ENCODE assay signal across 14 mouse cellular contexts in genomic region chr3:123237039-123237438, GRCm38 (mm10). TPM values are rescaled to one million over a fixed set of nuclear protein-coding genes. Genes with fewer than 3 reads are reported as not detected.
DNase-seq lines count a peak whose midpoint lies in the region; ATAC-seq and TF ChIP-seq lines count a peak whose summit lies in the region.
"Had no signal": no experiment of that assay in that cellular context is flagged by ENCODE, and none has a peak within 500 bp of the region (broad histone marks: within the 10 kb centered on the region; RNA-seq: fewer than 3 reads in every experiment).

No protein-coding gene starts in this region.

- no peak overlapping the region for H3K27ac ChIP-seq in forebrain, embryonic 11.5 days (ENCODE audit: low read depth, low read length)
- H3K27ac ChIP-seq in forebrain, embryonic 10.5 days = no peak overlapping the region
- H3K27ac ChIP-seq in embryonic facial prominence, embryonic 15.5 days (replicated peaks) = peak overlapping the region; percentile 44; the same call in 1 of the 2 replicates
- H3K27ac ChIP-seq in left cerebral cortex, adult 2 months = no peak overlapping the region

- H3K9ac ChIP-seq in forebrain, embryonic 11.5 days (ENCODE audit: low read length) = no peak overlapping the region
- no peak overlapping the region for H3K9ac ChIP-seq in embryonic facial prominence, embryonic 15.5 days

- 0 out of 2 replicates have a peak, but pooled peaks have one; percentile 3 for ATAC-seq in forebrain, embryonic 11.5 days (replicated peaks; ENCODE audit: low FRiP score)
- peak; percentile 67 for ATAC-seq in embryonic facial prominence, embryonic 15.5 days (ENCODE audit: insufficient number of reproducible peaks, low FRiP score, low TSS enrichment, low read depth)

- 26% methylated on average over 7 of the region's 7 CpGs for WGBS in forebrain, embryonic 11.5 days
- 28% methylated on average over 7 of the region's 7 CpGs for WGBS in forebrain, embryonic 10.5 days
- WGBS in embryonic facial prominence, embryonic 15.5 days = 19% methylated on average over 7 of the region's 7 CpGs

- no peaks in the 10 kb centered on the region for H3K27me3 ChIP-seq in forebrain, embryonic 11.5 days (ENCODE audit: control insufficient read depth, insufficient read depth, low read length)
- peaks cover 34% of the 10 kb centered on the region for H3K27me3 ChIP-seq in forebrain, embryonic 10.5 days (ENCODE audit: poor library complexity, severe bottlenecking)
- H3K27me3 ChIP-seq in embryonic facial prominence, embryonic 15.5 days = no peaks in the 10 kb centered on the region

- H3K4me1 ChIP-seq in forebrain, embryonic 11.5 days (replicated peaks; ENCODE audit: control insufficient read depth, insufficient read depth, low read length) = peaks cover 4% of the 10 kb centered on the region; the same call in 1 of the 2 replicates
- peaks cover 22% of the 10 kb centered on the region for H3K4me1 ChIP-seq in forebrain, embryonic 10.5 days
- peaks cover 20% of the 10 kb centered on the region for H3K4me1 ChIP-seq in embryonic facial prominence, embryonic 15.5 days

- no peak overlapping the region for H3K4me3 ChIP-seq in forebrain, embryonic 11.5 days (ENCODE audit: low read depth, low read length)
- no peak overlapping the region for H3K4me3 ChIP-seq in forebrain, embryonic 10.5 days
- H3K4me3 ChIP-seq in embryonic facial prominence, embryonic 15.5 days (replicated peaks) = no peak overlapping the region
- H3K4me3 ChIP-seq in left cerebral cortex, adult 2 months = no peak overlapping the region
- H3K4me3 ChIP-seq: erythroblast, embryonic 14.5 days had no signal

- H3K36me3 ChIP-seq in forebrain, embryonic 11.5 days (ENCODE audit: control insufficient read depth, insufficient read depth, low read length) = no peaks in the 10 kb centered on the region
- H3K36me3 ChIP-seq in forebrain, embryonic 10.5 days (replicated peaks) = no peaks in the 10 kb centered on the region
- H3K36me3 ChIP-seq in embryonic facial prominence, embryonic 15.5 days = no peaks in the 10 kb centered on the region

- H3K4me2 ChIP-seq in forebrain, embryonic 11.5 days (ENCODE audit: low read depth, low read length, severe bottlenecking) = no peak overlapping the region
- H3K4me2 ChIP-seq in embryonic facial prominence, embryonic 15.5 days (replicated peaks) = peak overlapping the region; percentile 71; the same call in 1 of the 2 replicates

- H3K9me3 ChIP-seq in forebrain, embryonic 11.5 days (ENCODE audit: control insufficient read depth, low read length) = no peaks in the 10 kb centered on the region
- H3K9me3 ChIP-seq in forebrain, embryonic 10.5 days = no peaks in the 10 kb centered on the region
- H3K9me3 ChIP-seq in embryonic facial prominence, embryonic 15.5 days (replicated peaks) = no peaks in the 10 kb centered on the region

- DNase-seq in forebrain, embryonic 11.5 days (ENCODE audit: low spot score) = no peak
- DNase-seq in forebrain, embryonic 10.5 days (ENCODE audit: extremely low spot score, low spot score) = no peak
- peak; percentile 13 to 25 for DNase-seq in kidney, postnatal 4 days
- no peak for DNase-seq in kidney, postnatal 14 days
- DNase-seq in mesoderm, embryonic 11.5 days (ENCODE audit: low read depth, low spot score) = peak; percentile 45
- no peak for DNase-seq in gastrocnemius, postnatal 4 days (ENCODE audit: low spot score in 2 of 2)
- DNase-seq in left cerebral cortex, adult 2 months (ENCODE audit: extremely low spot score in 1 of 2, low spot score in 2 of 2) = no peak
- DNase-seq: adrenal gland, adult 8-10 months; gastrocnemius, postnatal 10 days; kidney, adult 8-10 months; lung, postnatal 14 days; thymus, postnatal 25 days had no signal

- intact Hi-C loops in left cerebral cortex, adult 2 months (cut with DNase I) = no loop called here

- no peak for TF ChIP-seq CTCF in left cerebral cortex, adult 2 months (IDR thresholded peaks at IDR 0.05)

RNA-seq across cellular contexts. Expression of gene Synpo2, which starts 1.1 kb away (rescaled TPM):
- 2.0 and 3.7 TPM in 2 replicates for polyA plus RNA-seq in forebrain, embryonic 11.5 days (2014; fragmentation: Nextera tagmentation; extraction: Ambion mirVana)
- 1.3 and 1.6 TPM in 2 replicates for polyA plus RNA-seq in forebrain, embryonic 10.5 days (2016; fragmentation: Nextera tagmentation; extraction: Ambion mirVana)
- 6.9 and 9.2 TPM in 2 replicates for polyA plus RNA-seq in embryonic facial prominence, embryonic 15.5 days (2015; fragmentation: Nextera tagmentation; extraction: Ambion mirVana)
- total RNA-seq in gastrocnemius, postnatal 4 days (2021) = 100 to 1,000 TPM; 110 to 129 TPM
- total RNA-seq in left cerebral cortex, adult 2 months (2021) = 1 to 10 TPM; 2.7 to 3.0 TPM
- polyA plus RNA-seq: erythroblast, embryonic 14.5 days had no signal

RNA-seq across cellular contexts. Expression of gene Sec24d, which starts 30.2 kb away (rescaled TPM):
- 18.2 and 18.4 TPM in 2 replicates for polyA plus RNA-seq in forebrain, embryonic 11.5 days (2014; fragmentation: Nextera tagmentation; extraction: Ambion mirVana)
- polyA plus RNA-seq in forebrain, embryonic 10.5 days (2016; fragmentation: Nextera tagmentation; extraction: Ambion mirVana) = 16.9 and 18.0 TPM in 2 replicates
- 108 and 113 TPM in 2 replicates for polyA plus RNA-seq in embryonic facial prominence, embryonic 15.5 days (2015; fragmentation: Nextera tagmentation; extraction: Ambion mirVana)
- total RNA-seq in gastrocnemius, postnatal 4 days (2021) = 10 to 100 TPM; 61.3 to 69.4 TPM
- 10 to 100 TPM; 12.6 to 17.0 TPM for total RNA-seq in left cerebral cortex, adult 2 months (2021)

Comparison
In these comparisons a context has a peak if more than half of its experiments do, and no peak if none do; other contexts are left out.
1. DNase-seq: peak in kidney, postnatal 4 days (2 of 2) and mesoderm, embryonic 11.5 days (single experiment); none in forebrain, embryonic 11.5 days (single experiment), forebrain, embryonic 10.5 days (single experiment), kidney, postnatal 14 days (single experiment), gastrocnemius, postnatal 4 days (0 of 2) and left cerebral cortex, adult 2 months (0 of 2).